9 mouse cellular contexts compared by ENCODE assay signal in genomic region chr9:76539953-76540621, GRCm38 (mm10).
"Had no signal": no experiment of that assay in that cellular context is flagged by ENCODE, and none has a peak within 500 bp of the region (broad histone marks: within the 10 kb centered on the region; RNA-seq: fewer than 3 reads in every experiment).

No protein-coding gene starts in this region.

- ATAC-seq: liver, postnatal 0 days had no signal

- DNase-seq: kidney, adult 18-20 months; kidney, postnatal 10 days; kidney, postnatal 4 days; liver; liver, embryonic 13.5 days; liver, postnatal 0 days; right cerebral cortex, postnatal 14 days; thymus, adult 18-20 months; thymus, postnatal 14 days had no signal
